Mouse (Mus musculus): ENCODE data around the gene Golga2. TPM values are rescaled to one million over a fixed set of nuclear protein-coding genes. Genes with fewer than 3 reads are reported as not detected.
A peak's percentile ranks its signal among the peaks of the same experiment; 100 is the strongest.

Gene Golga2
- total RNA-seq, 2 experiments from 2014 or later: 79.9 to 81.2 TPM

GRCm38 (mm10) chr2:32344056-32344455 is 56.9 kb downstream of the Golga2 start:
- DNase-seq: peak; percentile 33 to 41

- no peak for DNase-seq
These were observed 57.6 kb downstream of the Golga2 start for GRCm38 (mm10) chr2:32344598-32345321.

DNA sequence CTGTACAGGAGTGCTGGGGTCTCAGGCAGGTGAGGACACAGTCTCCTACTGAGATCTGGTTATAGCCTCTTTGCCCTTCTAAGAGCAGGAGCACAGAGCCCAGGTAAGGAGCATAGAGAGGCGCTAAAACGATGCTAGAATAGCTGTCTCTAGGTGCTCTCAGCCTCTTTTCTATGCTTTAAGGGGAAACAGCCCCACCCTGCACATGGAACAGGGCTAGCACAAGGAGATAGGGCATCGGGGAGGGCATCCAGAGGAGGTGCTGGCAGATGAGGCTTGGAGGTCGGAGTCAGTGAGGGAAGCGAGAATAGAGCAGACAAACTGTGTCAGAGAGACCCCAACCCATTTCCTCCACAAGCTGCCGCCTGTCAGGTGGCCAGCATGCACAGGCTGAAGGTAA is 59.8 kb downstream of the Golga2 start:
- DNase-seq: no peak

GRCm38 (mm10) chr2:32348311-32348710 is 61.1 kb downstream of the Golga2 start:
- DNase-seq: peak; percentile 56 to 60

- DNase-seq: peak in 1 of 2 experiments; percentile 46
These were observed 62.6 kb downstream of the Golga2 start for GRCm38 (mm10) chr2:32349625-32350255.

GRCm38 (mm10) chr2:32350471-32351051 is 63.4 kb downstream of the Golga2 start:
- DNase-seq: no peak

DNA sequence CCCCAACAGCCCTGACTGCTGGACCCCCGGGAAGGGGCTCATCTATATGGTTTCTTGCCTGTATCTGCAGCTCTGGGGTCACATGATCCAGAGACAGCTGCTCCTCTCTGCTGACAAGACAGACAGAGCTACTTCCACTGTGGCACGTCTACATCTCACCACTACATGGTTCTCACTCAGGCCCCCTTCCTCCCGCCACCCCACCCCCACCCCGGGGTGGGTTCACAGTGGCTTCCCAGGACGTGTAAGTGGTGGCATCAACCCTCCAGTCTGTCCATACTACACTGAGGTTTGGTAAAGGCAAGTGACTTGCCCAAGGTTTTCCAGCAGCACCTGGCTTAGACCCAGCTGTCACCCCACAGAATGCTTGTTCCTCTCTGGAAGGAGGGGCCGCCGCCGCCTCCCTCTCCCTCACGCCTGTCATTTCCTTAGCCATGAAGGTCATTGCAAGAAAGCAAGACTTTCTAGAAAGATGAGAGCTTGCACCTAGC is 64.3 kb downstream of the Golga2 start:
- peak; percentile 40 to 47 for DNase-seq

DNA sequence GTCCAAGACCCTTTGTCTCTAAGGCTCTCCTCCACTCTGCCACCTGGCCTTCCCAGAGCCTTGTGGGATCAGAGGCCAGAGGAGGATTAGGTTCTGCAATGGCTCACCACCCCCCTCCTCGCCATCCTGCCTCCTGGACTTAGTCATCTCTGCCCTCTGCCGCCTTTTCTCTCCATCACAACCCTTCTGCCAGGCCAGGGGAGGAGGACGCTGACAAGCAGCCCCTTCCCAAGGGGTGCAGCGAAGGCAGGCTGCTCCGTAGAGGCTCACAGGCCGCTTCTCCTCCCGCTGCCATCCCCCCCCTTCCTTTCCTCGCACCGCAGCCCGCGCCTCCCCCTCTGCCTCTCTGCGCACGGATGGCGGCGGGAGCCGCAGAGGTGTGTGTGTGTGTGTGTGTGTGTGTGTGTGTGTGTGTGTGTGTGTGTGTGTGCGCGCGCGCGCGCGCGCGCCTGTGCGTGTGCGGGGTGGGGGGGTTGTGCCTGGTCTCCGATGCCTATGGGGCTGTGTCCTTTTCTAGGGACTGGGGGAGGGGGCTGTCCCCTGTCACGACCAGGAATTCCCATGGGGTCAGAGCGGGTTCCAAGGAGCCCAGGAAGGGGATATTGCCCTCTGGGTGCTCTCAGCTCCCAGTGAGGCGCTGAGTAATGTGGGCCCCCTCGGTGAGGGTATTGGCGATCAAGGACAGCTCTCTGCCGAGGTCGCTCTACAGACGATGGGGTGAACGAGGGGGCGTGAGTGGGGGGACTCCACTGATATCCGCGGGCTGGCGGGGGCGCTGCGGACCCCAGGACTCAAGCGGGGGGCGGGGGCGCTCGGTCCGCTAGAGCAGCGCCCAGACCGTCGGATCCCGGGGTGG is 65.2 kb downstream of the Golga2 start, which contains the start of gene Ciz1:
Gene Ciz1, plus strand, starts transcription at position 177 of the 856 bp plus-strand sequence.
- DNase-seq: peak; percentile 41 to 57

GRCm38 (mm10) chr2:32353007-32353542 is 65.9 kb downstream of the Golga2 start, which contains the start of gene Dnm1:
Gene Dnm1, minus strand, starts transcription at chr2:32353338.
- DNase-seq: peak; percentile 94 to 95

GRCm38 (mm10) chr2:32353836-32354235 is 66.7 kb downstream of the Golga2 start:
- DNase-seq: no peak

GRCm38 (mm10) chr2:32354336-32354895 is 67.2 kb downstream of the Golga2 start:
- DNase-seq: no peak

- DNase-seq: no peak
These were observed 69.0 kb downstream of the Golga2 start for GRCm38 (mm10) chr2:32356216-32356615.

Small RNA genes lying within 50 kb of the gene (microRNA-seq; reads per million reads assigned to microRNA genes)
- gene Gm23363 (0 to 0.90 reads per million in 2 experiments), gene Mir199b (0 to 0.42 reads per million in 2 experiments)

Other genes starting within 250 kb of the Golga2 start
- gene Fam78a, start 202.5 kb upstream of the Golga2 start, total RNA-seq (2021): 1 to 10 TPM; 4.5 to 5.3 TPM
- 10 to 100 TPM; 23.2 to 24.9 TPM for gene Plpp7, start 191.9 kb upstream of the Golga2 start, total RNA-seq (2021)
- gene Prrc2b, start 136.3 kb upstream of the Golga2 start, total RNA-seq (2021): 100 to 1,000 TPM; 271 to 276 TPM
- gene Pomt1, start 50.8 kb upstream of the Golga2 start, total RNA-seq (2021): 10 to 100 TPM; 25.6 to 26.4 TPM
- gene Uck1, start 27.2 kb upstream of the Golga2 start, total RNA-seq (2021): 10 to 100 TPM; 53.1 to 58.3 TPM
- gene Swi5, start 691 bp downstream of the Golga2 start, total RNA-seq (2021): 100 to 1,000 TPM; 208 to 224 TPM
- 10 to 100 TPM; 69.8 to 94.5 TPM for gene Ciz1, start 64.9 kb downstream of the Golga2 start, total RNA-seq (2021)
- gene Dnm1, start 66.0 kb downstream of the Golga2 start, total RNA-seq (2021): 1,000 to 10,000 TPM; 1,246 to 1,312 TPM
- 100 to 1,000 TPM; 160 to 170 TPM for gene 1110008P14Rik, start 94.6 kb downstream of the Golga2 start, total RNA-seq (2021)
- 10 to 100 TPM in 1 of 2 experiments, under 1 TPM in 1; 0.65 to 13.4 TPM for gene Lcn2, start 100.9 kb downstream of the Golga2 start, total RNA-seq (2021)
- gene Ptges2, start 108.5 kb downstream of the Golga2 start, total RNA-seq (2021): 10 to 100 TPM; 37.1 to 37.7 TPM
- 1 to 10 TPM; 4.2 to 4.4 TPM for gene Naif1, start 163.1 kb downstream of the Golga2 start, total RNA-seq (2021)
- gene Slc25a25, start 164.1 kb downstream of the Golga2 start, total RNA-seq (2021): 10 to 100 TPM; 58.1 to 60.0 TPM
- gene Fam102a, start 247.9 kb downstream of the Golga2 start, total RNA-seq (2021): 10 to 100 TPM; 69.4 to 69.8 TPM

Data from layer of hippocampus, postnatal 36 days (tissue).